Mouse (Mus musculus) bone marrow macrophage, adult 2 months (primary cell): ENCODE measurements around the gene Zscan26.

ENCODE experiments used
- CTCF ChIP-seq: IDR thresholded peaks from 2 replicates; pipeline ENCODE4 v1.5.1; 2012; ENCODE audit warnings: low read depth, mild to moderate bottlenecking, low read length, moderate library complexity
- POLR2A ChIP-seq: IDR thresholded peaks from 2 replicates; pipeline ENCODE4 v1.6.1; 2012; ENCODE audit warnings: mild to moderate bottlenecking, low read depth, low read length, borderline replicate concordance

DNA sequence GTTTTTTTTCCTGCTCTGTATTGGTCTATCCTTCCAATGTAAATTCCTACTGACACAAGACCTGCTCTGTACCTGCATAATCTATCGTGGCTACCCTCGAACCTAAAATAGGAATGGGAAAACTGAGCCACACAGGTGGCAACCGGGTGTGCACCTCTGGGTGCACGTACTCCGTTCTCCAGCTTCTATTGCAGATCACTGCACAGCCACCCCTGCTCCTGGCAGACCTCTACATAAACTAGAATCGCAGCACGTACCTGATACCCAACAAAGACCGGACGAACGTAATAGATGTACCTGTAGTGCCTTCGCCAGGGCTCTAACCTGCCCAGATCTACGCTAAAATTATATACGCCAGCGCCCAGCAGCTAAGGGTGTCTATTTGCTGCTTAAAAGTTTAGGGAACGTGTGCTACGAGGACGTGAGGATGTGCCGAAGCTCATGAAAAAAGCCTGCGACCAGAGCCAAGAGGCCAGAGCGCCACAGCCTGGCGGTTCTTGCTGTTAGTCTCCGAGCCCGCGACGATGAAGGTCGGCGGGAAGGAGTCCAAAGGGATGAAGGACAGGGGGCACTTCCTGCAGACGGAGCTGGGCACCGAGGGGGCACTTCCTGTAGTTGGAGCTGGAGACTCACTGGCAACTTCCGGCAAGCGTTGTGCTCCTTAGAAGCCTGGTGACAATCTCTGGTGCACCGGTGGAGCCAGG lies 12.9 kb downstream of the Zscan26 start, which contains the start of gene Pgbd1:
- TF ChIP-seq CTCF (no peak; the same call in 1 of the 2 replicates), POLR2A (no peak)
